Mouse (Mus musculus) lung, postnatal 4 days (tissue): ENCODE data around the gene Adamts2.
A peak's percentile ranks its signal among the peaks of the same experiment; 100 is the strongest.

Experiments
- DNase-seq, 2 experiments: peaks; one replicate each; pipeline ENCODE4 v3.0.0; 2021

Adamts2 gene

DNA sequence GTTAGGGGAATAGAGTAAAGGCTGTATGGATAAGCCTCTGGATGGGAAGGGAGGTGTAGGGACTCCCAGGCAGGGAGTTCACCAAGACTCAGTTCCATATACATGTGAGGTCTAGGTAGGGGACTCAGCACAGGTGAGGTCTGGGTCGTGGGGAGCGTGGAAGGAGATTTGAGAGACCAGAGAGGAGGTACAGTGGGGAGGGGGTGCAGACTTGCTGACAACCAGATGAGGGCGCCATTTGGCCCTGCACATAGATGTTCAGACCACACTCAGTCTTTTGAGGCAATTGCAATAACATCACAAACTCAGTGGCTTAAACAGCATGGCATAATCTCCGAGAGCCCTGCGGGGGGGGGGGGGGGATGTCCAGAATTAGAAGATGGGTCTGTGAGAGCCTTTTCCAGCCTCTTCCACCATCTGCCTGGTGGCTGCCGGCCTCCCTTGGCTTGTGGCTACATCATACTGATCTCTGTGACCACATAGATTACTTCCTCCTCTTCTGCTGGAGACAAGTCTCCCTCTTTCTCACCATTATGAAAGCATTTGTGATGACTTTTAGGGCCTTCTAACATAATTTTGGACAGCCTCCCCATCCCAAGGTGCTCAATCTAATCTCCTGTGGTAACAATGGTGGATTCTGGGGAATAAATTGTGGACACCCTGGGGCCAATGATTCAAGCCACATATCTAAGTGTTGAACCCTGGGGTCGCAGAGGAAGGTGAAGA is 71.8 kb downstream of the Adamts2 start:
- no peak for DNase-seq

DNA sequence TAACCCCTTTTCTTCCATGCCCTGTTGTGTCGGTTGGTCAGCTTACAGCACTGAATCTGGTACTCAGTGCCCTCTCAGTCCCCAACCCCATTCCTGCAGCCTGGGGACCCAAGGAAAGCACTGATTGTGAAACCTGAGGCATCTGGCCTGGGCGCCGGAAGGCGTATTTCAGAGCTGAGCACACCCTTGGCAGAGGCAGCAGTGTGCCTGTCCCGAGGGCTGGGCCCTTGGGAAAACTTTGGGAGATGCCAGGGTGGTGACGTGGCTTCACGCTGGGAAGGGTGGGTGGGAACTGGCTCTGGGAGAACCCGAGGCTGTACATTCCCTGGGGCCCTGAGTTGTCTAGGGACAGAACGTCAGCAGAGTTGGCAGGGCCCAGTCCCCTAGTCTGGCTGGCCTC is 72.5 kb downstream of the Adamts2 start:
- peak; percentile 57 to 81 for DNase-seq

DNA sequence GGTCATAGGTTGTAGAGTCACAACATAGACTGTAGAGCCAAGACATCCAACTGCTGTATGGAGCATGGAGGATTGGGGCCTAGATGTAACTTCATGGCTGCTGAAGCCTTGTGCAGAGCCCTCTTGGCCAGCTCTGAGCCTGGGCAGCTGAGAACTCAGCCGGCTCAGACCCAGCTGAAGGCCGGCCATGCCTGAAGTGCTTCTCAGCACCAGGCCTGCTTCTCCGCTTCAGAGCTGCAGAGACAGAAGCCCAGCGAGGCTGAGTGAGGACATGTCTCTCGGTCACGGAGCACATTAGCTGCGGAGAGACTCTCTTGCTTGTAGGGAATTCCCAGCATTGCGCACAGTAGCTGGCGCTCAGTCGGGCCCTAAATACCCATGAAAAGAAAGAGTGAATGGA is 76.8 kb downstream of the Adamts2 start:
- peak in 1 of 2 experiments; percentile 18 for DNase-seq

GRCm38 (mm10) chr11:50681940-50682339 is 80.1 kb downstream of the Adamts2 start:
- peak in 1 of 2 experiments; percentile 22 for DNase-seq

GRCm38 (mm10) chr11:50683821-50684220 is 81.9 kb downstream of the Adamts2 start:
- peak in 1 of 2 experiments; percentile 16 for DNase-seq

DNA sequence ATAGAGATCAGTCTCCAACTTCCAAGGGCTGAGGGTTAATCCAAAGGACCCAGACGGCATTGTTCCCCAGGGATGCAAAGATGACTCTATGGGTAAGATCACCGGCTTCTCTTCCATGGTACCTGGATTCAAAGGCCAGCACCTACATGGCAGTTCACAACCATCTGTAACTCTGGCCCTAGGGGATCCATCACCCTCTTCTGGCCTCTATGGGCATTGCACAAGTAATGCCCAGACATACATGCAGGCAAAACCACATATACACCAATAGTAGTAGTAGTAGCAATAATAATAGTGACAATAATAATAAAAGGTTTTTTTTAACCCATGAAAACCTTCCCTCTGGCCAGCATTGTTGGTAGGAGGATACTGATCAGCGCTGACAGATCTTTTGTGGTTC is 86.7 kb downstream of the Adamts2 start:
- DNase-seq = peak in 1 of 2 experiments; percentile 3

DNA sequence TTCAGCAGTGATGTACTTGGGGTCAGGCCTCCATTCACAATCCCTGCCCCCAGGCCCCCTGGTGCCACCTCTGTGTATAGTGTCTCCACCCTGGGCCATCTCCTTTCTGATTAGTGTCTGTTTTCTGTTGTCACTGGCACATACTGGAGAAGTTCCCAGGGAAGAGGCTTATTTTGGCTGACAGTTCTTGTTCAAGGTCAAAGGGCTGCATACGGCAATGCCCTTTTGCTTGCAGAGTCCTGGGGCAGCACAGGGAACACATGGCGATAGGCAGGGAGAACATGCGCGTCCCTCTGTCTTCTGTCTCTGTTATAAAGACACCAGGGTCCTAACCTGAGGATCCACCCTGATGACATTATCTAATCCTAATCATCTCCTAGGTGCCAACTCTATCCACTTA is 87.8 kb downstream of the Adamts2 start:
- DNase-seq = peak in 1 of 2 experiments; percentile 6

DNA sequence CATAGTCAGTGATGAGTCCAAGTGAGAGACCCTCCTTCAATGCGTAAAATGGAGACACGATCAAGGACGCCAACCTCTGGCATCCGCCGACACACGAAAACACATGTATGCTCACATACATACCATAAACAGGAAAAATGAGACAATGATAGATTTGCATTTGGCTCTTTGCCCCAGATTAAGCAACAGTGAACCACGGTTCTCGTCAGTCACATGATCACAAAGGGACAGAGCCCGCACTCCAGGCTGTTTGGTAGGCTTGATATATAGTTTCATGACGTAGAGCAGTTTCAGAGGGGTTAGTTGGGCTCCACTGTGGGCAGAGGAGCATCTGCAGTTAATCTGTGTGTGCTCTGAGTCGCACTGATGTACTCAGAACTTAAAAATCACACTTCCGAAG is 98.1 kb downstream of the Adamts2 start:
- DNase-seq = peak in 1 of 2 experiments; percentile 10

- peak in 1 of 2 experiments; percentile 16 for DNase-seq
These were observed 98.6 kb downstream of the Adamts2 start for GRCm38 (mm10) chr11:50700496-50700895.

GRCm38 (mm10) chr11:50703397-50703796 is 101.5 kb downstream of the Adamts2 start:
- DNase-seq = peak in 1 of 2 experiments; percentile 17

DNA sequence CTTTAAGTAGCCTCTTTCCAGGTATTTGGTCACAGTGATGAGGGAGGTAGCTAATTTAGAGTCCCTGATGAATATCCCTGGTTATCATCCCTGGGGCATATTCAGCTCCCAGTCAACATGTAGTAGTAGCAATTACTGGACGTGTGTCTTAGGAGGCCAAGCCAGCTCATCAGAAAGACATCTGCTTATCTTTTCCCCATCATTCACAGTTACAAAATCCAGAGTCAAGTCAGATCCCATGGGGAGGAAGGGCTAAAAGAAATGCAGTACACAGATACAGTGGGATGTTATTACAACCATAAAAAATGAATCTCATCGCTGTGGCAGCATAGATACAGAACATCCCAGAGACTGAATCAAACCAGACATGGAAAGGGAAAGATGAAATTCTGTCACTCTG is 102.6 kb downstream of the Adamts2 start:
- peak in 1 of 2 experiments; percentile 0 for DNase-seq

DNA sequence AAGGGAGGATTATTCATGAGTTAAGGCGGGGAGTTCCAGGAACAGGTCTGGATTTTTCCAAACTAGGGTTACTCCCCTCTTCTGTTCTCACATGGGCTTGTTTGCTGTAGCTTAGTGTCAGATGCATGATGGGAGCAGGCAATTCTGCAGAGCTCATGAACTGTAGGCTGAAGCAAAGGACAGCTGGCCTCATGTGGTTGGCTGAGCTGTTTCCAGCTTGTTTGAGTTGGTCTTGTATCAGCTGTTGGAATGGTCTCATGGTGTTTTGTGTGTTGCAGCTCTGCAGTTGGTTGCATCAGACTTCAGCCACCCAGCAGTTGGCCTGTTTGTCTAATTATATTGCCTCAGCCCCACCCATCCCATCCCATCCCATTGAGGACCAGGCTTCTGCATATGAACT is 105.4 kb downstream of the Adamts2 start:
- peak; percentile 25 to 72 for DNase-seq

DNA sequence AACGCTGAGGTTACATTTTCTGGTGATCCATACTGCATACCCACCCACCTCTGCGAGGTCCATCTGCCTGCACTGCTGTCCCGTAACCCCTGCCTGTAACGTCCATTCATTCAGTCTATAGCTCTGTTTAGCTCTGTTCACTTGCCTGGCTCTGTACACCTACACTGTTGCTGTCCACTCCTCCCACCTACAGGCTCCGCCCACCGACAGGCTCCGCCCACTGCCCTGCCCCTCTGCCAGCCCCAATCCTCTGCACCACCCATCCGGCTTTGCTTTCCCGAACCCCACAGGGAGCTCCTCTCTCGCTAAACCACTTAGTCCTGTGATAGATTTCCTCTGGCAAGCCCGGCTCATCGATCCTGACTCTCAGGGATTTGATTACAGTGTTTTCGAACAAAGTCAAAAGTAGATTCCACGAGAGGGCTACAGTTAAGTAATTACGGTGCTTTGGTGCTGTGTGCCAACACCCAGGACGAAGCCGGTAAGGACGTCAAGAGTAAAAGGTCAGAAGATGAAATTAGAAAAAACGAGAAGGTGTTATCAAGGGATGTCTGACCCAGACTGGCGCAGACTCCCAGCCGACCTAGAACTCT is 111.8 kb downstream of the Adamts2 start:
- peak; percentile 26 to 46 for DNase-seq

DNA sequence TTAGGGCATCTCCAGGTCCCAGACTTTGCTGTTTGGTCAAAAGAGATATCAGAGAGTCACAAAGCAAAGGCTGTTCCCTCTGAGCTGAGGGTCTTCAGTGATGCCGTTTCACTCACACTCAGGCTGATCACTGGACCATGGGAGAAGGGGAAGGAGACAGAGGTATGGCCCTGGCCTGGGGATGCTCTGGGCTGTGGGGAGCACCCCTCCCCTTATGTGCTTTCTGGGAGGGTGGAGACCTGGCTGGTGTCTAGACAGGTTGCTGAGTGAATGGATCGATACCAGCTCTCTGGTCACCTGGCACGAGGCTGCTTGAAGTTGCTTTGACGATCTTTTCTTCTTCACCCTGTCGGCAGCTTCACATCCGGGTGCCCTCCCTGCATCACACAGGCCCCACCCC is 113.2 kb downstream of the Adamts2 start:
- no peak for DNase-seq

GRCm38 (mm10) chr11:50717381-50717897 is 115.6 kb downstream of the Adamts2 start:
- peak; percentile 23 to 74 for DNase-seq

- DNase-seq = no peak
These were observed 117.0 kb downstream of the Adamts2 start for GRCm38 (mm10) chr11:50718862-50719261.

DNA sequence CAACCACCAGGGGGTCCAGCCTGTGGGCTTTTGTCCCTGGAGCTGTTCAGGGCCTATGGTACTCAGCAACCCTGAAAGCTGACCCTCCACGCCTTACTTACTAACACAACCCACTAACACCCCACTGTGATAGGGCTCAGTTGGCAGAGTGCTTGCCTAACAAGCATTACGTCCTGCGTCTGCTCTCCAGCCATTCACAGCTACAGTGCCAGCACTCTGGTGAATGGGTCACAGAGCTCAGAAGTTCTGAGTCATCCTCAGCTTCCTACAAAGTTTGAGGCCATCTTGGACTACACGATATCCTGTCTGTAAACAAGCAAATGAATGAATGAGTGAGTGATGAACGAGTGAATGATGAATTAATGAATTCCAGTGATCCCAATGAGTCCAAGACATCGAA is 118.5 kb downstream of the Adamts2 start:
- DNase-seq = no peak

- peak; percentile 46 to 64 for DNase-seq
These were observed 119.1 kb downstream of the Adamts2 start for GRCm38 (mm10) chr11:50720856-50721550.

- no peak for DNase-seq
These were observed 123.7 kb downstream of the Adamts2 start for GRCm38 (mm10) chr11:50725595-50725994.

GRCm38 (mm10) chr11:50726035-50726434 is 124.2 kb downstream of the Adamts2 start:
- no peak for DNase-seq

DNA sequence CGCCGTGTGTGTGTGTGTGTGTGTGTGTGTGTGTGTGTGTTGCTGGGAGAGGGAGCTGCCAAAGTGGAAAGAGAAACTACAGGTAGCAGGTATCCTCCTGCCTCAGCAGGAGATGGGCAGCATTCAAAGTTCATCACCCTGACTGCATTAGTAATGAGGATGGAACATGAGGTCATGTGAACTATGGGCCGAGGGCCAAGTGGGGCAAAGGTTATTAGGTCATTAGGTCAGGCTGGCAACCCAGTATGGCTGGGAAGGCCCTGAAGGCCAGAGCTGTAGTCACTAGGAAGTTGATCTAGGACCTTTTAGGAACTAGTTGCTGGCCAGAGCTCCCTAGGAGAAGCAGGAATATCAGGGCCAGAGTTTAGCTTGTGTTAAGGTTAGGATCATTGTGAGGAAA is 131.3 kb downstream of the Adamts2 start:
- DNase-seq = no peak

- DNase-seq = no peak
These were observed 132.2 kb downstream of the Adamts2 start for GRCm38 (mm10) chr11:50734129-50734528.

GRCm38 (mm10) chr11:50736548-50736947 is 134.7 kb downstream of the Adamts2 start:
- no peak for DNase-seq

- no peak for DNase-seq
These were observed 136.6 kb downstream of the Adamts2 start for GRCm38 (mm10) chr11:50738436-50738835.
